Mouse (Mus musculus): Measurements from ENCODE around the gene Tdg. TPM values are rescaled to one million over a fixed set of nuclear protein-coding genes. Genes with fewer than 3 reads are reported as not detected.

Gene Tdg
- polyA plus RNA-seq, 1 experiment from 2014 or later, result 342 TPM

GRCm38 (mm10) chr10:82651221-82651620, 21.6 kb downstream of the Tdg start:
- Histone ChIP-seq H3K4me2 (ENCODE audit: low read depth, low read length, severe bottlenecking) (no peak overlapping the region), H3K9me3 (ENCODE audit: control insufficient read depth, low read length) (no peaks in the 10 kb centered on the region), H3K9ac (ENCODE audit: low read length) (no peak overlapping the region), H3K36me3 (ENCODE audit: control insufficient read depth, insufficient read depth, low read length) (no peaks in the 10 kb centered on the region; the same call in 1 of the 2 replicates), H3K27me3 (ENCODE audit: control insufficient read depth, insufficient read depth, low read length) (no peaks in the 10 kb centered on the region), H3K4me3 (ENCODE audit: low read depth, low read length) (no peak overlapping the region), H3K27ac (ENCODE audit: low read depth, low read length) (no peak overlapping the region), H3K4me1 (replicated peaks; ENCODE audit: control insufficient read depth, insufficient read depth, low read length) (no peaks in the 10 kb centered on the region)
- 91% methylated on average over 5 of the region's 5 CpGs for WGBS
- no peak for DNase-seq (ENCODE audit: low spot score)
- no peak for ATAC-seq (replicated peaks; ENCODE audit: low FRiP score)

- H3K36me3 ChIP-seq (ENCODE audit: control insufficient read depth, insufficient read depth, low read length), result no peaks in the 10 kb centered on the region
- no peaks in the 10 kb centered on the region for H3K9me3 ChIP-seq (ENCODE audit: control insufficient read depth, low read length)
- no peaks in the 10 kb centered on the region for H3K27me3 ChIP-seq (ENCODE audit: control insufficient read depth, insufficient read depth, low read length)
- DNase-seq (ENCODE audit: low spot score) (no peak), ATAC-seq (replicated peaks; ENCODE audit: low FRiP score) (no peak)
- H3K9ac ChIP-seq (ENCODE audit: low read length), result no peak overlapping the region
- WGBS, result 80% methylated on average over 5 of the region's 5 CpGs
- H3K4me3 ChIP-seq (ENCODE audit: low read depth, low read length), result no peak overlapping the region
- no peak overlapping the region for H3K27ac ChIP-seq (ENCODE audit: low read depth, low read length)
- H3K4me2 ChIP-seq (ENCODE audit: low read depth, low read length, severe bottlenecking), result no peak overlapping the region
- H3K4me1 ChIP-seq (replicated peaks; ENCODE audit: control insufficient read depth, insufficient read depth, low read length), result no peaks in the 10 kb centered on the region
These were observed 23.0 kb downstream of the Tdg start for GRCm38 (mm10) chr10:82652625-82653024.

- Histone ChIP-seq H3K4me3 (ENCODE audit: low read depth, low read length) (no peak overlapping the region), H3K27me3 (ENCODE audit: control insufficient read depth, insufficient read depth, low read length) (no peaks in the 10 kb centered on the region), H3K27ac (ENCODE audit: low read depth, low read length) (no peak overlapping the region), H3K4me1 (replicated peaks; ENCODE audit: control insufficient read depth, insufficient read depth, low read length) (no peaks in the 10 kb centered on the region), H3K4me2 (ENCODE audit: low read depth, low read length, severe bottlenecking) (no peak overlapping the region), H3K36me3 (ENCODE audit: control insufficient read depth, insufficient read depth, low read length) (no peaks in the 10 kb centered on the region), H3K9me3 (ENCODE audit: control insufficient read depth, low read length) (no peaks in the 10 kb centered on the region), H3K9ac (ENCODE audit: low read length) (no peak overlapping the region)
- WGBS, result 85% methylated on average over 3 of the region's 3 CpGs
- DNase-seq (ENCODE audit: low spot score), result no peak
- no peak for ATAC-seq (replicated peaks; ENCODE audit: low FRiP score)
These were observed 25.0 kb downstream of the Tdg start for GRCm38 (mm10) chr10:82654581-82654980.

DNA sequence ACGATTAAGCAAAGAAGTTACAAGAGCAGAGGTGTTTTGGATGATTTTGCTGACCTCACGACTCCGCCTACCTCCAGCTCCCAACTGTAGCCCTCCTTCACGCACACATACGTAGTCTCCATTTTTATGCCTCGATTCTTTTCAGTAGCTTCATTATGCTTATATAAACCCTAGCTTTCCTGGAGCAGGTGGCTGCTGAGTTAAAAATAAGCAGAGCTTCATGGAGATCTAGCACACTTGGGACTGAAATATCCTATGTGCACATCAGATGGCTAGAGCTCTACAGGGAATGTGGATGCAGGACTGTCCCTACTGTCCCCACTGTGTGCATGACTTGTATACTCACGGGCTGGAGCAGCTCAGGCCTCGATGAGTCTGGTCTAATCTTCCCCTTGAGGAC, 32.2 kb downstream of the Tdg start:
- no peaks in the 10 kb centered on the region for H3K4me1 ChIP-seq (replicated peaks; ENCODE audit: control insufficient read depth, insufficient read depth, low read length)
- H3K27me3 ChIP-seq (ENCODE audit: control insufficient read depth, insufficient read depth, low read length), result no peaks in the 10 kb centered on the region
- no peaks in the 10 kb centered on the region for H3K9me3 ChIP-seq (ENCODE audit: control insufficient read depth, low read length)
- H3K36me3 ChIP-seq (ENCODE audit: control insufficient read depth, insufficient read depth, low read length), result no peaks in the 10 kb centered on the region
- no peak overlapping the region for H3K9ac ChIP-seq (ENCODE audit: low read length)
- 95% methylated on average over 8 of the region's 8 CpGs for WGBS
- no peak overlapping the region for H3K4me2 ChIP-seq (ENCODE audit: low read depth, low read length, severe bottlenecking)
- H3K4me3 ChIP-seq (ENCODE audit: low read depth, low read length), result no peak overlapping the region
- ATAC-seq (replicated peaks; ENCODE audit: low FRiP score), result no peak
- no peak overlapping the region for H3K27ac ChIP-seq (ENCODE audit: low read depth, low read length)
- DNase-seq (ENCODE audit: low spot score), result no peak

DNA sequence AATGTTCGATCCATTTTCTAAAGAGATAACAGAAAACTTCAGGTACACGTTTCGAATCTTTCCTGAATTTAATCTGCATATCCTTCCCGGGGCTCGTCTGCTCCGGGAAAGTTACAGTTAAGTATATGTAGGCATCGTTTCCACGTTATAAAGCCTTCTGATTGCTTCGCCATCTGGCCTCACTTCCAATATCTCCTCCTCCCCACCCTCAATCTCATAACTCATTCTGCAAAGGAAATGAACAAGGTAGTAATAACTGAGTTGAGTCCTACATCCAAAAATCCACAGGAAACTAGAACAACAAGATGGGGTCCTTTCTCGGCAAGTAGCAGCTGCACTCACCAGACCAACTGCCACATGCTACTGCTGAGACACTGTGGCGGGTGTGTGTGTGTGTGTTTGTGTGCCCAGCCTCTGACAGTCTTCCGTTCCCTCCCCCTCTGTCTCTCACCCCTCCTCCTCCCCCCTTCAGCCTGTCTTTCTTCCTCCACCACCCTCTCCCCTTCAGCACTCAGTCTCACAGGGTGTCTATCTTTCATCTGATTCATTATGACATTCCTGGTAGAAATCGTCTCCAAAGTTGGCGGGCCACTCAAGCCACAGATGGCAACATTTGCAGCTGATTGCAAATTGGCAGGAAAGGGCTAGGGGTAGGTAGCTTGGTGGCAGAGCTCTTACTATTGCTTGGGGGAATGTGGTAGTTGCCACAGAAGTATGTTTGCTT, 32.8 kb downstream of the Tdg start:
- no peak for ATAC-seq (replicated peaks; ENCODE audit: low FRiP score)

DNA sequence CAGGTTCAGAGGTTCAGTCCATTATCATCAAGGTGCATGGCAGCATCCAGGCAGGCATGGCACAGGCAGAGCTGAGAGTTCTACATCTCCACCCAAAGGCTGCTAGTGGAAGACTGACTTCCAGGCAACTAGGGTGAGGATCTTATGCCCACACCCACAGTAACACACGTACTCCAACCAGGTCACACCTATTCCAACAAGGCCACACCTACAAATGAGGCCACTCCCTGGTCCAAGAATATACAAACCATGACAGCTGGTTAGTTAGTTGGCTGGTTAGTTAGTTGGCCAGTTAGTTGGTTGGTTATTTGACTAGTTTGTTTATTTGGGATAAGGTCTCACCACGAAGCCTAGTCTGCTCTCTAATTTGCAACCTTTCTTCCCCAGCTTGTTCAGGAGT, 33.7 kb downstream of the Tdg start:
- Histone ChIP-seq H3K27me3 (ENCODE audit: control insufficient read depth, insufficient read depth, low read length) (no peaks in the 10 kb centered on the region), H3K4me2 (ENCODE audit: low read depth, low read length, severe bottlenecking) (no peak overlapping the region), H3K36me3 (ENCODE audit: control insufficient read depth, insufficient read depth, low read length) (no peaks in the 10 kb centered on the region), H3K4me3 (ENCODE audit: low read depth, low read length) (no peak overlapping the region), H3K9me3 (ENCODE audit: control insufficient read depth, low read length) (no peaks in the 10 kb centered on the region), H3K9ac (ENCODE audit: low read length) (no peak overlapping the region), H3K27ac (ENCODE audit: low read depth, low read length) (no peak overlapping the region), H3K4me1 (replicated peaks; ENCODE audit: control insufficient read depth, insufficient read depth, low read length) (no peaks in the 10 kb centered on the region)
- ATAC-seq (replicated peaks; ENCODE audit: low FRiP score) (no peak), DNase-seq (ENCODE audit: low spot score) (no peak)
- 88% methylated on average over 2 of the region's 2 CpGs for WGBS

More for the DNA sequence above, 32.8 kb downstream of the Tdg start:
- H3K4me2 ChIP-seq (ENCODE audit: low read depth, low read length, severe bottlenecking), result no peak overlapping the region
- no peak overlapping the region for H3K9ac ChIP-seq (ENCODE audit: low read length)
- H3K27ac ChIP-seq (ENCODE audit: low read depth, low read length), result no peak overlapping the region
- no peaks in the 10 kb centered on the region for H3K36me3 ChIP-seq (ENCODE audit: control insufficient read depth, insufficient read depth, low read length)
- 88% methylated on average over 14 of the region's 14 CpGs for WGBS
- H3K4me3 ChIP-seq (ENCODE audit: low read depth, low read length), result no peak overlapping the region
- no peaks in the 10 kb centered on the region for H3K9me3 ChIP-seq (ENCODE audit: control insufficient read depth, low read length)
- H3K27me3 ChIP-seq (ENCODE audit: control insufficient read depth, insufficient read depth, low read length), result no peaks in the 10 kb centered on the region
- no peak for DNase-seq (ENCODE audit: low spot score)
- H3K4me1 ChIP-seq (replicated peaks; ENCODE audit: control insufficient read depth, insufficient read depth, low read length), result no peaks in the 10 kb centered on the region

- no peak for ATAC-seq (replicated peaks; ENCODE audit: low FRiP score)
- Histone ChIP-seq H3K4me2 (ENCODE audit: low read depth, low read length, severe bottlenecking) (no peak overlapping the region), H3K36me3 (ENCODE audit: control insufficient read depth, insufficient read depth, low read length) (no peaks in the 10 kb centered on the region), H3K4me3 (ENCODE audit: low read depth, low read length) (no peak overlapping the region), H3K9me3 (ENCODE audit: control insufficient read depth, low read length) (no peaks in the 10 kb centered on the region), H3K4me1 (replicated peaks; ENCODE audit: control insufficient read depth, insufficient read depth, low read length) (no peaks in the 10 kb centered on the region), H3K9ac (ENCODE audit: low read length) (no peak overlapping the region), H3K27ac (ENCODE audit: low read depth, low read length) (no peak overlapping the region), H3K27me3 (ENCODE audit: control insufficient read depth, insufficient read depth, low read length) (no peaks in the 10 kb centered on the region)
- WGBS, result 62% methylated on average over 3 of the region's 3 CpGs
- no peak for DNase-seq (ENCODE audit: low spot score)
These were observed 36.3 kb downstream of the Tdg start for GRCm38 (mm10) chr10:82665951-82666350.

GRCm38 (mm10) chr10:82666436-82667234, 37.0 kb downstream of the Tdg start:
- ATAC-seq (replicated peaks; ENCODE audit: low FRiP score), result peak; percentile 91

More at GRCm38 (mm10) chr10:82666436-82667234, 37.0 kb downstream of the Tdg start:
- peak; percentile 90 for DNase-seq (ENCODE audit: low spot score)
- no peak overlapping the region for H3K27ac ChIP-seq (ENCODE audit: low read depth, low read length)
- H3K36me3 ChIP-seq (ENCODE audit: control insufficient read depth, insufficient read depth, low read length), result no peaks in the 10 kb centered on the region
- H3K4me2 ChIP-seq (ENCODE audit: low read depth, low read length, severe bottlenecking), result peak overlapping the region; percentile 24; the same call in 1 of the 2 replicates
- no peaks in the 10 kb centered on the region for H3K9me3 ChIP-seq (ENCODE audit: control insufficient read depth, low read length)
- H3K4me1 ChIP-seq (replicated peaks; ENCODE audit: control insufficient read depth, insufficient read depth, low read length), result no peaks in the 10 kb centered on the region
- 0 out of 2 replicates have a peak overlapping the region, but pooled peaks have one; percentile 7 for H3K9ac ChIP-seq (ENCODE audit: low read length)
- no peaks in the 10 kb centered on the region for H3K27me3 ChIP-seq (ENCODE audit: control insufficient read depth, insufficient read depth, low read length)
- WGBS, result 25% methylated on average over 22 of the region's 22 CpGs
- H3K4me3 ChIP-seq (ENCODE audit: low read depth, low read length), result no peak overlapping the region
